Mouse (Mus musculus) neural tube, embryonic 13.5 days (tissue): ENCODE measurements around the gene D11Wsu47e. TPM values are rescaled to one million over a fixed set of nuclear protein-coding genes. Genes with fewer than 3 reads are reported as not detected.

Experiments used
- ATAC-seq: fragments of 200-750 bp; cut with Nextera tagmentation; 2 replicates; pipeline ENCODE4 v1.8.0; 2017; ENCODE audit warnings: low read depth, mild to moderate bottlenecking, moderate TSS enrichment, moderate library complexity
- H3K27ac ChIP-seq: fragments of 300-500 bp; sonication (generic); replicated peaks from 2 replicates; pipeline ENCODE4 v1.5.1; 2015; ENCODE audit warnings: moderate library complexity, mild to moderate bottlenecking, inconsistent platforms
- H3K27me3 ChIP-seq: fragments of 300-500 bp; sonication (generic); 2 replicates; pipeline ENCODE4 v1.6.1; 2015; ENCODE audit warnings: mild to moderate bottlenecking, inconsistent platforms
- H3K36me3 ChIP-seq: fragments of 300-500 bp; sonication (generic); 2 replicates; pipeline ENCODE4 v1.6.1; 2015; ENCODE audit warnings: mild to moderate bottlenecking, inconsistent platforms
- H3K4me1 ChIP-seq: fragments of 300-500 bp; sonication (generic); replicated peaks from 2 replicates; pipeline ENCODE4 v1.6.1; 2015; ENCODE audit warnings: inconsistent platforms
- H3K4me2 ChIP-seq: fragments of 300-500 bp; sonication (generic); 2 replicates; pipeline ENCODE4 v1.6.1; 2015; ENCODE audit warnings: inconsistent platforms, mild to moderate bottlenecking, moderate library complexity
- H3K4me3 ChIP-seq: fragments of 300-500 bp; sonication (generic); 2 replicates; pipeline ENCODE4 v1.5.1; 2015; ENCODE audit warnings: mild to moderate bottlenecking, inconsistent platforms
- H3K9ac ChIP-seq: fragments of 300-500 bp; sonication (generic); 2 replicates; pipeline ENCODE4 v1.6.1; 2015; ENCODE audit warnings: moderate library complexity, mild to moderate bottlenecking, inconsistent platforms
- H3K9me3 ChIP-seq: fragments of 300-500 bp; sonication (generic); 2 replicates; pipeline ENCODE4 v1.6.1; 2016; ENCODE audit warnings: inconsistent platforms
- WGBS: fragments of 180-500 bp; shearing (Covaris S2); methylation state at CpG from one replicate; pipeline ENCODE4 v1.1.7; 2015; 5-methylcytosine and 5-hydroxymethylcytosine counted together
- polyA plus RNA-seq: library from polyadenylated mRNA; unstranded; fragments of >200 nt; fragmentation: Nextera tagmentation; extraction: Ambion mirVana; gene quantifications from 2 replicates; pipeline ENCODE4 v1.2.1, GENCODE M21; 2015

Gene D11Wsu47e
- polyA plus RNA-seq, 1 experiment from 2014 or later = 18.1 TPM

DNA sequence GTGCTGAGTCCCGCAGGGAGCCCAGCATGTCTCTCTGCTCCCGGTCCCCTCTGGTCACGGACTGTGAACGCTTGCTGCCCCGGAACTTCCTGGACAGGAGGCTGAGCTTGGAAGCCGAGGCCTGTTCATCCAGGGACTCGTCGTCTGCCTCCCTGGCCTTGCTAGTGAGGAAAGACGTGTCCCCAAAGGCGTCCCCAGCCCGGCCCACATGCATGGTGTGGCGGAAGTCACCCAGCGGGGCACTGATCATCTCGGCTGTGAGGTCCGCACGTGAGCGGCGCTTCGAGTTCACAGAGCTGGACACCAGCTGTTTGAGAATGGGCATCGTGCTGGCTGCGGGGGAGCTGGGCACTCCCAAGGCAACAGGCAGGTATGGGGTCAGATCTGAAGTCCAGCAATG, 45.0 kb downstream of the D11Wsu47e start:
- Histone ChIP-seq H3K27me3 (no peaks in the 10 kb centered on the region), H3K9me3 (no peaks in the 10 kb centered on the region), H3K9ac (no peak overlapping the region), H3K36me3 (peaks cover 39% of the 10 kb centered on the region), H3K4me1 (peaks cover 77% of the 10 kb centered on the region), H3K4me3 (no peak overlapping the region), H3K27ac (no peak overlapping the region), H3K4me2 (no peak overlapping the region)
- 84% methylated on average over 21 of the region's 21 CpGs for WGBS
- no peak for ATAC-seq

DNA sequence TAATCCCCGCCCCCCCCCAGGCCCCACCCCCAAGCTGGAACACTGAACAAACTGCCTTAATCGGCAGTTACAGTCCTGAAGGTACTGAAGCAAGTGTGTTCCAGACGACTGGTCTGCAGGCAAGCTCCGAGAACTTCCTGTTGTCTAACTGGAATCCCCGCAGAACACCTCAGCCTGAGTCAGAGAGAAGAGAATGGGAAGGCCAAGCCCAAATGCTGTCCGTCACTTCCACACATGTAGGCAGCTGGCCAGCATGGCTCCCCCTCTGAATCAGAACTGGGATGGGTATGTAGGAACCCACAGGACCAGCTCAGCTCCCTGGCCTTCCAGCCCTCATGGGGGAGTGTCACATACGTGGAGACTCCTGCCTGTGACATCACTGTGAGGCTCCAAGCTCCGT, 45.7 kb downstream of the D11Wsu47e start:
- Histone ChIP-seq H3K4me1 (peaks cover 83% of the 10 kb centered on the region), H3K27ac (no peak overlapping the region), H3K36me3 (peaks cover 39% of the 10 kb centered on the region), H3K4me3 (no peak overlapping the region), H3K4me2 (no peak overlapping the region), H3K9ac (no peak overlapping the region), H3K9me3 (no peaks in the 10 kb centered on the region), H3K27me3 (no peaks in the 10 kb centered on the region)
- WGBS = 74% methylated on average over 8 of the region's 8 CpGs
- no peak for ATAC-seq

DNA sequence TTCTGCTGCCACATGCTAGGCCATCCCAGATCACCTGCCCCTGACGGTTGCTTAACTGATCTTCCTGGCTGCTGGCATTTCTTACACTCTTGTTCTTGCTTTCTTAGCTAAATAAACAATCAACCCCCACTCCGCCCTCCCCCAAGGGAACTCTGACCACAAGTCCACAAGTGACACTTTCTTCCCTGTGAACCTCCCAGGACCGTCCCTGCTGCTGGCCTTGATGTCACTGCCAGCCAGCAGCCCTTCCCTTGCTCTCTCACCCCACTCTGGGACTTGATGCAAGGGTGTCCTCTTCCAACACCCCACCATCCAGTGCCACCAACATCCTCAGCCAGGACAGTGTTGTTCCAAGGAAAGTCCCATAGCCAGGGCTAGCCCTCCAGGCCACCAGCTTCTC, 46.7 kb downstream of the D11Wsu47e start:
- Histone ChIP-seq H3K27ac (no peak overlapping the region), H3K4me1 (peaks cover 83% of the 10 kb centered on the region), H3K27me3 (no peaks in the 10 kb centered on the region), H3K9ac (no peak overlapping the region), H3K4me2 (no peak overlapping the region), H3K4me3 (no peak overlapping the region), H3K9me3 (no peaks in the 10 kb centered on the region), H3K36me3 (peaks cover 37% of the 10 kb centered on the region)
- WGBS = 82% methylated on average over 3 of the region's 3 CpGs
- no peak for ATAC-seq

DNA sequence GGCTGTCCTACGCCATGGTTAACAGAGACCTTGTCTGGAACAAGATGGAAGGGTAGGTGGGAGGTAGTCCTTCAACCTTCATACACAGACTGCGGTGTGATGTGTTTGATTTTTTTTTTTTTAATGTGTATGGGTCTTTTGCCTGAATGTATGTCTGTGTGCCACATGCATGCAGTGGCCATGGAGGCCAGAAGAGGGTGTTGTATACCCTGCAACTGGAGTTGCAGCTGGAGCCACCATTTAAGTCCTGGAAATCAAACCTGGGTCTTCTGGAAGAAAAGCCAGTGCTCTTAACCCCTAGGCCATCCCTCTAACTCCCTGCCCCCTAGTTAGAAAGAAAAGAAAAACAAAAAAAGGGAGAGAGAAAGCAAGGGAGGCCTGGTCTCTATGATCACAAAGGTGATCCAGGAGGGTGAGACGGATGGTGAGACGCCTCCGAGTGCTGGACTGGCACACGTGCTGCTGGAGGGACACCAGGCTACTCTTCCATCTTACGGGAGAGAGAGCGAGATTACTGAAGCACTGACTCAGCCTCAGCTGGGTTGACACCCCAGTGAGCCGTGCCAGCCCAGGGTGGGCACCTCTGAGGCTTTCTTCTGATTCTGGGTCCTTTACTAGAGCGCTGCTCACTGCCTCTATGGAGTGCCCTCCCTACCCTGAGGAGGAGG, 47.9 kb downstream of the D11Wsu47e start:
- H3K27ac ChIP-seq = no peak overlapping the region
- H3K36me3 ChIP-seq = peaks cover 25% of the 10 kb centered on the region
- no peak overlapping the region for H3K9ac ChIP-seq
- WGBS = 95% methylated on average over 10 of the region's 10 CpGs
- ATAC-seq = no peak
- no peak overlapping the region for H3K4me2 ChIP-seq
- no peaks in the 10 kb centered on the region for H3K27me3 ChIP-seq
- H3K4me3 ChIP-seq = no peak overlapping the region
- H3K9me3 ChIP-seq = no peaks in the 10 kb centered on the region
- peaks cover 82% of the 10 kb centered on the region for H3K4me1 ChIP-seq

DNA sequence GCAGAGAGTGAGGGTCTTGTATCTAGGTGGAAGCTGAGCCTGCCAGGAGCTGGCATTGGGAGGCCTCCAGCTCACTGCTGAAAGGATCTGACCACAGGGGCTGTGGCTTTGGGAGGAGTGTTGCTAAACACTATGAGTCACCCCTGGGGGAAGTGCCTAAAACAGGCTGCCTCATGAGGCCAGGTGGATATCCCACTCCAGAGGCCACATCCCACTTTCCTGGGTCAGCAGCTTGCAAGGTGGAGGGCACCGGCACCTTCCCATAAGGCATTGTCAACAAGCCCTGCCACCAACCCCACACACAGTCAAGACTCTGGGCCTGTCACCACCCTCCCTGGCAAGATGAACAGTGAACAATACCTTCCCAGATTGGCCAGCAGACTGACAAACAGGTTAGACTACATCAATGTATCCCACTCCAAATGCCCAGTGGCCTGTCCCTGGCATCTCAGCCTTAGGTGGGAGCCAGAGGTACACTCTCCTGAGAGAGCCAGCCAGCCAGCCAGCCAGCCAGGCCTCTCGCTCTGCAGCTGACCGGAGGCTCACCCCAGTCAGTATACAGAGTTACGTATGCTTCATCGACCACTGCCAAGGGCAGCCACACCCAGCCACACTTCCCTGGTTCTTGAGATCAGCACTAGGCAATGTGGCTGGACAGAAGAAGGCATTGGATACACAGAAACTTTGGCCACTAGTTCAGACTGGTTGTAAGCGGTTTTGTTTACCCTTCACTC, 49.6 kb downstream of the D11Wsu47e start:
- no peaks in the 10 kb centered on the region for H3K27me3 ChIP-seq
- ATAC-seq = no peak
- H3K4me1 ChIP-seq = peaks cover 82% of the 10 kb centered on the region
- H3K9ac ChIP-seq = peak overlapping the region; percentile 43; the same call in 1 of the 2 replicates
- H3K27ac ChIP-seq = no peak overlapping the region
- H3K9me3 ChIP-seq = no peaks in the 10 kb centered on the region
- H3K4me2 ChIP-seq = no peak overlapping the region
- no peak overlapping the region for H3K4me3 ChIP-seq
- H3K36me3 ChIP-seq = peaks cover 8% of the 10 kb centered on the region
- 47% methylated on average over 6 of the region's 6 CpGs for WGBS

DNA sequence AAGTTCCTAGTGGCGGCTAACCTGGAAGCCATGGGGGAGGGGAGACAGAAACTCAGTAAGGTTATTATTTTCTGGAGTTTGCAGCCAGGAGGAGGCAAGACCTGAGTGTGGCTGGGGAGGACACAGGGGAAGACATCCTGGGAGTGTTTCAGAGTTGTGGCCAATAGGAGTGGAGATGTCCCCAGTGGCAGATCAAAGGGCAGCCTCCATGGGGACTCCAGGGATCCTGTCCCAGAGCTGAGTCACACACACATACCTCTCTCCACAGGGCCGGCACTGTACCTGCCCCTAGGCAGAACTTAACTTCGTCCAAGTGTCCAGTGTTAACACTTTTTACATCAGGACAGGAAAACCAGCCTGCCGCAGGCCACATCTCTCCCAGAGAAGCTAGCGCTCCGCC, 50.9 kb downstream of the D11Wsu47e start:
- 77% methylated on average over 6 of the region's 6 CpGs for WGBS
- H3K27me3 ChIP-seq = no peaks in the 10 kb centered on the region
- no peak for ATAC-seq
- no peak overlapping the region for H3K4me3 ChIP-seq
- H3K36me3 ChIP-seq = no peaks in the 10 kb centered on the region; the same call in 1 of the 2 replicates
- H3K9ac ChIP-seq = no peak overlapping the region
- no peak overlapping the region for H3K27ac ChIP-seq
- peaks cover 85% of the 10 kb centered on the region for H3K4me1 ChIP-seq
- H3K9me3 ChIP-seq = no peaks in the 10 kb centered on the region
- no peak overlapping the region for H3K4me2 ChIP-seq

DNA sequence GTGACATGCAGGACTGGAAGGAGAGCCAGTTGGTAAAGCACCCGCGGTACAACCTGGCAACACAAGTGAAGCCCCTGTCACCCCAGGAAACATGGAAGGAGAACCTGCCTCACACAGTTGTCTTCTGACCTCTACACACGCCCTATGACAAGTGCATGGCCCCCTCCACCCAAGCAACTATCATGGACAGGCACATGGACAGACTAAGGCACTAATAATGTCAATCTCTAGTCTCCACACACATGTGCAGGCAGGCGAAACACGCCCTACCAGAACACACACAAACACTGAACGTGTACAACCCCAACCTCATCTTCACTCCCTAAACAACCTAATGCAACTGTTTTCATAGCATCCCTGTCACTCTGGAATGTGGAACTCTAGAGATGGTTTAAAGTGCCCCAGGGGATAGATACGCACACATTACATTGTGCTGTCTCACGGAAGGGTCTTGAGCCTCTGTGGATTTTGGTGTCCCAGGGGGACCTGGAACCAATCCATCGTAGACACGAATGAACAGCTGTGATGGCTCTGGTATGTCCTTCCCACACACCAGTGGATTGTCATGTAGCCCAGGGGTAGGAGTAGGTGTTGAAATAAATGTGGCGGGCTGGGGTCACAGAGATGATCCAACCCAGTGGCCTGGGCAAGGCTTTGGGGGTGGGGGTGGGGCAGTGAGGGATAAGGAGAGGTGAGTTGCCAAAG, 52.8 kb downstream of the D11Wsu47e start:
- Histone ChIP-seq H3K4me3 (no peak overlapping the region), H3K36me3 (peaks cover 6% of the 10 kb centered on the region), H3K4me2 (no peak overlapping the region), H3K27me3 (no peaks in the 10 kb centered on the region), H3K9ac (no peak overlapping the region), H3K27ac (no peak overlapping the region), H3K4me1 (peaks cover 72% of the 10 kb centered on the region), H3K9me3 (no peaks in the 10 kb centered on the region)
- no peak for ATAC-seq
- 68% methylated on average over 11 of the region's 11 CpGs for WGBS

DNA sequence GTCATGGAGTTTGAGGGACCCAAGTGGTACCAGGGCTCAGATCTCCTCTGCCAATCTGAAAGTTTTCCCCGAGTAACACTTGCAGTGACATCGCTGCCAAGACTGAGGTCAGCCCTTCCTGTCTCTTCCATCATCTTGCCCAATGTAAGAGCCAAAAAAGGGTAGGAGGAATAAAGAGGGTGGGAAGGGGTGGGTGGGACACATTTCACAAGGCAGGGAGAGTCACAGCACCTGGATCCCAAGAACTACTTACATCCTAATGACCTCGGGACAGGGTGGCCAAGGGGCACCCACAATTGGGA, 53.3 kb downstream of the D11Wsu47e start:
- no peak overlapping the region for H3K9ac ChIP-seq
- H3K4me1 ChIP-seq = peaks cover 72% of the 10 kb centered on the region
- no peak for ATAC-seq
- no peak overlapping the region for H3K4me3 ChIP-seq
- H3K36me3 ChIP-seq = peaks cover 6% of the 10 kb centered on the region
- no peak overlapping the region for H3K4me2 ChIP-seq
- no peak overlapping the region for H3K27ac ChIP-seq
- H3K9me3 ChIP-seq = no peaks in the 10 kb centered on the region
- WGBS = 85% methylated on average over 3 of the region's 3 CpGs
- H3K27me3 ChIP-seq = no peaks in the 10 kb centered on the region

DNA sequence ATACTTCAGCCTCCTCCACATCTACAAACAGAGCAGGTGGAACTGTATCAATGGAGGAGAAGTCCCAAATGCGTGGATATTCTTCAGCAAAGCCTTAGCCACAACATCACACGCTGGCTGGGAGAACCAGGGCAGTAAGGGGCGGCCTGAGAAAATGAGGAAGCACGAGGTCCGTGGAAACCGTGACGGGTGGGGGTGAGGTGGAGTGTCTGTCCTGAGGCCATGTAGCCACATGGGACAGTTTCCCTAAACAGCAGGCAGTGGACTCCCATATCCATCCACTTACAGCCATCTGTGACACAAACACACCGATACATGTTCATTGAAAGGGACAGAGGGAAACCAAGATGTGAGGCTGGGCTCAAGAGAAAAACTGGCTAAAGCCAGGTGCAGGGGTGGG, 53.7 kb downstream of the D11Wsu47e start:
- no peak overlapping the region; the same call in 1 of the 2 replicates for H3K9ac ChIP-seq
- peaks cover 8% of the 10 kb centered on the region for H3K36me3 ChIP-seq
- H3K27ac ChIP-seq = no peak overlapping the region
- H3K27me3 ChIP-seq = no peaks in the 10 kb centered on the region
- no peak for ATAC-seq
- H3K4me3 ChIP-seq = no peak overlapping the region
- no peak overlapping the region for H3K4me2 ChIP-seq
- H3K4me1 ChIP-seq = peaks cover 68% of the 10 kb centered on the region
- 55% methylated on average over 8 of the region's 8 CpGs for WGBS
- no peaks in the 10 kb centered on the region for H3K9me3 ChIP-seq

DNA sequence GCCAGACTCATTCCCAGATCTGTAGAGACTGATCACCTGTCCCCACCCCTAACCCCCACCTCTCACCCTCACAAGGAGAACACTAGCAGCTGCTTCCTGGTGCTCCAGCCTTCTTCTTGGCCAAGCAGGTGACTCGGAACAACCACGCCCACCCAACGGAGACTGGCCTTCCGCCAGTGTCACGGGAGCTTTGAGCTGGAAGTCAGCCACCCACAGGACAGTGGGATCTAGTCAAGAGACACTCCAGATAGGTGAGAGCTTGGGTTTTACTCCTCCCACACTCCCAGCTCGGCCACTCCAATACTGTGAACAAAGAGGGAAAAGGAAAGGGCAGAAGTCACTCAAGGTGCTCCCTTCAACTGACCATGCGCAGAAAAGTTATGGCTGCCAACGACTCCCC, 55.0 kb downstream of the D11Wsu47e start:
- peaks cover 15% of the 10 kb centered on the region for H3K36me3 ChIP-seq
- H3K4me3 ChIP-seq = no peak overlapping the region
- WGBS = 79% methylated on average over 8 of the region's 8 CpGs
- H3K9me3 ChIP-seq = no peaks in the 10 kb centered on the region
- peaks cover 55% of the 10 kb centered on the region for H3K4me1 ChIP-seq
- no peaks in the 10 kb centered on the region for H3K27me3 ChIP-seq
- H3K9ac ChIP-seq = no peak overlapping the region
- H3K27ac ChIP-seq = no peak overlapping the region
- no peak overlapping the region for H3K4me2 ChIP-seq
- no peak for ATAC-seq

DNA sequence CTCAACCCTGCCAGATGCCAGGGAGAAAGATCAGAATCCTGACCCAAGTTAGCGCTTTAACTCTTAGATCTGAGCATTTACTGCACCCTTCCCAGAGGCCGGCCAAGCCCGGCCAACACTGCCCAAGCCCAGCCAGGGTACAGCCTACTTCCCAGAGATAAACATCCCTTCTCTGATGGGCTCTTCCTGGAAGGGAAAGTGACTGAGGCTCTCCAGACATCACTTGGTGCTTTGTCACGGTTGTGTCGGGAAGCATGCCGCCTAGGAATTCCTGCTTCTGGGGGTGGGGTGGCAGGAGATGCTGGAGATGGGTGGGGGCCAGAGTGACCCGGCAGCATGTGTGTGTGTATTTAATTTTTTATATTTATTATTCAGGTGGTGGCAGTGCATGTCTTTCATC, 55.9 kb downstream of the D11Wsu47e start:
- no peak for ATAC-seq
- Histone ChIP-seq H3K9ac (no peak overlapping the region), H3K9me3 (no peaks in the 10 kb centered on the region), H3K36me3 (peaks cover 15% of the 10 kb centered on the region), H3K27me3 (no peaks in the 10 kb centered on the region), H3K4me3 (no peak overlapping the region), H3K4me1 (peaks cover 46% of the 10 kb centered on the region), H3K4me2 (no peak overlapping the region), H3K27ac (no peak overlapping the region)
- WGBS = 88% methylated on average over 7 of the region's 7 CpGs

DNA sequence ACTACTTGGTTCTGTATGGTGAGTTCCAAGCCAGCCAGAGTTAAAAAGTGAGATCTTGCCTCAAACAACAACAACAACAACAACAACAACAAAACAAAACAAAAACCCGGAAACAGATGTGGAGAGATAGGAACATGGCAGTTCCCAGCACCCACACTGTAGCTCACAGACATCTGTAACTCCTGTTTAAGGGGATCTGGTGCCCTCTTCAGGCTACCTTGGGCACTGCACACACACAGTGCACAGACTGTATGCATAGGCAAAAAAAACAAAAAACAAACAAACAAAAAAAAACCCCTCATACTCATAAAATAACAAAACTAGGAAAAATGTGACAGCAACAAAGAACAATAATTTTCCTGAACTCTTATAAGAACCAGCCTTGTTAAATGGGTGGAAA, 58.8 kb downstream of the D11Wsu47e start:
- H3K27ac ChIP-seq = no peak overlapping the region
- peaks cover 15% of the 10 kb centered on the region for H3K36me3 ChIP-seq
- ATAC-seq = no peak

More for the DNA sequence above, 58.8 kb downstream of the D11Wsu47e start:
- Histone ChIP-seq H3K4me3 (no peak overlapping the region), H3K27me3 (no peaks in the 10 kb centered on the region), H3K4me1 (peaks cover 44% of the 10 kb centered on the region), H3K4me2 (no peak overlapping the region), H3K9ac (no peak overlapping the region), H3K9me3 (no peaks in the 10 kb centered on the region)
- WGBS = 94% methylated on average over 1 of the region's 1 CpGs
